Mouse (Mus musculus) liver, embryonic 11.5 days (tissue): ENCODE data around the gene Ints13. TPM values are rescaled to one million over a fixed set of nuclear protein-coding genes. Genes with fewer than 3 reads are reported as not detected.

Source experiments
- ATAC-seq: fragments of 200-750 bp; cut with Nextera tagmentation; replicated peaks from 2 replicates; pipeline ENCODE4 v1.8.0; 2017; ENCODE audit warnings: moderate number of reproducible peaks, mild to moderate bottlenecking, moderate TSS enrichment, moderate library complexity; ENCODE audit not compliant: low FRiP score
- DNase-seq: peaks from one replicate; pipeline ENCODE4 v3.0.0-alpha.2; 2017; ENCODE audit warnings: low spot score
- H3K27ac ChIP-seq: fragments of 300-500 bp; sonication (generic); 2 replicates; pipeline ENCODE4 v1.5.1; 2014; ENCODE audit warnings: mild to moderate bottlenecking, low read depth, low read length, control low read depth
- H3K27me3 ChIP-seq: fragments of 300-500 bp; sonication (generic); replicated peaks from 2 replicates; pipeline ENCODE4 v1.6.1; 2014; ENCODE audit warnings: low read length, mixed read lengths; ENCODE audit not compliant: control insufficient read depth, insufficient read depth
- H3K36me3 ChIP-seq: fragments of 300-500 bp; sonication (generic); 2 replicates; pipeline ENCODE4 v1.6.1; 2014; ENCODE audit warnings: mild to moderate bottlenecking, low read length, moderate library complexity, mixed read lengths; ENCODE audit not compliant: control insufficient read depth, insufficient read depth
- H3K4me1 ChIP-seq: fragments of 300-500 bp; sonication (generic); replicated peaks from 2 replicates; pipeline ENCODE4 v1.6.1; 2014; ENCODE audit warnings: low read length, mixed read lengths; ENCODE audit not compliant: control insufficient read depth, insufficient read depth
- H3K4me2 ChIP-seq: fragments of 300-500 bp; sonication (generic); 2 replicates; pipeline ENCODE4 v1.6.1; 2014; ENCODE audit warnings: mild to moderate bottlenecking, control low read depth, moderate library complexity
- H3K4me3 ChIP-seq: fragments of 300-500 bp; sonication (generic); 2 replicates; pipeline ENCODE4 v1.5.1; 2014; ENCODE audit warnings: low read depth, low read length, control low read depth
- H3K9ac ChIP-seq: fragments of 300-500 bp; sonication (generic); 2 replicates; pipeline ENCODE4 v1.6.1; 2014; ENCODE audit warnings: low read depth, low read length, control low read depth
- H3K9me3 ChIP-seq: fragments of 300-500 bp; sonication (generic); 2 replicates; pipeline ENCODE4 v1.6.1; 2016; ENCODE audit warnings: low read length, inconsistent platforms, mixed read lengths; ENCODE audit not compliant: control insufficient read depth
- WGBS: fragments of 180-500 bp; shearing (Covaris S2); extraction: QIAGEN DNeasy Blood & Tissue Kit; methylation state at CpG from one replicate; pipeline ENCODE4 v1.1.7; 2014; 5-methylcytosine and 5-hydroxymethylcytosine counted together
- polyA plus RNA-seq: library from polyadenylated mRNA; unstranded; fragments of >200 nt; fragmentation: Nextera tagmentation; extraction: Ambion mirVana; gene quantifications from 2 replicates; pipeline ENCODE4 v1.2.1, GENCODE M21; 2014

Ints13 gene
- polyA plus RNA-seq, 1 experiment from 2014 or later, result 69.9 TPM

GRCm38 (mm10) chr6:146602601-146603000 lies 25.0 kb upstream of the Ints13 start:
- no peak for DNase-seq
- Histone ChIP-seq H3K9me3 (no peaks in the 10 kb centered on the region), H3K4me2 (no peak overlapping the region), H3K27me3 (no peaks in the 10 kb centered on the region), H3K4me1 (no peaks in the 10 kb centered on the region), H3K27ac (no peak overlapping the region), H3K4me3 (no peak overlapping the region), H3K9ac (no peak overlapping the region), H3K36me3 (peaks cover 23% of the 10 kb centered on the region)
- 83% methylated on average over 4 of the region's 4 CpGs for WGBS
- ATAC-seq, result no peak

- H3K27ac ChIP-seq, result no peak overlapping the region
- H3K4me3 ChIP-seq, result no peak overlapping the region
- H3K27me3 ChIP-seq, result no peaks in the 10 kb centered on the region
- 95% methylated on average over 5 of the region's 5 CpGs for WGBS
- DNase-seq (no peak), ATAC-seq (no peak)
- H3K36me3 ChIP-seq, result peaks cover 34% of the 10 kb centered on the region
- H3K4me1 ChIP-seq, result no peaks in the 10 kb centered on the region; the same call in 1 of the 2 replicates
- H3K9me3 ChIP-seq, result no peaks in the 10 kb centered on the region
- no peak overlapping the region for H3K4me2 ChIP-seq
- no peak overlapping the region for H3K9ac ChIP-seq
These were observed 7.5 kb upstream of the Ints13 start for GRCm38 (mm10) chr6:146585134-146585533.

GRCm38 (mm10) chr6:146583366-146584046 lies 5.9 kb upstream of the Ints13 start:
- ATAC-seq, result no peak
- WGBS, result 91% methylated on average over 2 of the region's 2 CpGs
- no peak for DNase-seq

GRCm38 (mm10) chr6:146580381-146580926 lies 2.8 kb upstream of the Ints13 start:
- no peak for DNase-seq
- Histone ChIP-seq H3K4me2 (no peak overlapping the region; the same call in 1 of the 2 replicates), H3K27ac (no peak overlapping the region)

More at GRCm38 (mm10) chr6:146583366-146584046, 5.9 kb upstream of the Ints13 start:
- H3K27ac ChIP-seq, result no peak overlapping the region
- peaks cover 23% of the 10 kb centered on the region; the same call in 1 of the 2 replicates for H3K36me3 ChIP-seq
- H3K4me3 ChIP-seq, result no peak overlapping the region
- no peak overlapping the region for H3K9ac ChIP-seq
- H3K4me1 ChIP-seq, result peaks cover 2% of the 10 kb centered on the region; the same call in 1 of the 2 replicates
- H3K27me3 ChIP-seq, result no peaks in the 10 kb centered on the region
- H3K9me3 ChIP-seq, result no peaks in the 10 kb centered on the region
- no peak overlapping the region for H3K4me2 ChIP-seq

GRCm38 (mm10) chr6:146578586-146578985 lies 951 bp upstream of the Ints13 start:
- Histone ChIP-seq H3K27ac (peak overlapping the region; percentile 88), H3K9me3 (no peaks in the 10 kb centered on the region), H3K27me3 (no peaks in the 10 kb centered on the region), H3K4me2 (peak overlapping the region; percentile 70), H3K4me3 (peak overlapping the region; percentile 94), H3K36me3 (no peaks in the 10 kb centered on the region), H3K9ac (peak overlapping the region; percentile 95), H3K4me1 (peaks cover 17% of the 10 kb centered on the region)
- 9% methylated on average over 7 of the region's 7 CpGs for WGBS
- DNase-seq (no peak), ATAC-seq (no peak)

More at GRCm38 (mm10) chr6:146580381-146580926, 2.8 kb upstream of the Ints13 start:
- Histone ChIP-seq H3K27me3 (no peaks in the 10 kb centered on the region), H3K4me3 (no peak overlapping the region), H3K36me3 (peaks cover 5% of the 10 kb centered on the region; the same call in 1 of the 2 replicates), H3K9ac (no peak overlapping the region), H3K9me3 (no peaks in the 10 kb centered on the region), H3K4me1 (peaks cover 13% of the 10 kb centered on the region)
- 24% methylated on average over 2 of the region's 2 CpGs for WGBS
- no peak for ATAC-seq

GRCm38 (mm10) chr6:146578111-146578531 lies 486 bp upstream of the Ints13 start:
- H3K9me3 ChIP-seq, result no peaks in the 10 kb centered on the region
- peak overlapping the region; percentile 95 for H3K9ac ChIP-seq
- ATAC-seq (peak; percentile 61), DNase-seq (no peak)
- H3K27ac ChIP-seq, result peak overlapping the region; percentile 88
- H3K4me2 ChIP-seq, result peak overlapping the region; percentile 70
- H3K4me3 ChIP-seq, result peak overlapping the region; percentile 94
- WGBS, result under 1% methylated on average over 22 of the region's 22 CpGs
- H3K27me3 ChIP-seq, result no peaks in the 10 kb centered on the region
- H3K36me3 ChIP-seq, result no peaks in the 10 kb centered on the region
- H3K4me1 ChIP-seq, result peaks cover 17% of the 10 kb centered on the region

- peak within 1 kb of the TSS; percentile 95 for H3K9ac ChIP-seq
- no peaks in the 10 kb centered on the region for H3K36me3 ChIP-seq
- peak within 1 kb of the TSS; percentile 86 for H3K4me2 ChIP-seq
- peak within 1 kb of the TSS; percentile 88 for H3K27ac ChIP-seq
- WGBS, result under 1% methylated on average over 13 of the region's 13 CpGs
- peak within 1 kb of the TSS; percentile 94 for H3K4me3 ChIP-seq
- H3K9me3 ChIP-seq, result no peaks in the 10 kb centered on the region
- H3K4me1 ChIP-seq, result peaks cover 17% of the 10 kb centered on the region
- H3K27me3 ChIP-seq, result no peaks in the 10 kb centered on the region
- no peak for DNase-seq
- no peak for ATAC-seq
These were observed 732 bp downstream of the Ints13 start, which contains the start of gene Fgfr1op2 for GRCm38 (mm10) chr6:146576903-146577302. TSS of gene Fgfr1op2 (plus strand) at chr6:146577203.

GRCm38 (mm10) chr6:146572073-146572472 lies 5.6 kb downstream of the Ints13 start:
- no peaks in the 10 kb centered on the region; the same call in 1 of the 2 replicates for H3K36me3 ChIP-seq
- H3K27me3 ChIP-seq, result no peaks in the 10 kb centered on the region
- no peak for DNase-seq
- no peaks in the 10 kb centered on the region for H3K9me3 ChIP-seq
- ATAC-seq, result no peak
- no peak overlapping the region for H3K4me2 ChIP-seq
- H3K4me3 ChIP-seq, result no peak overlapping the region
- peaks cover 15% of the 10 kb centered on the region for H3K4me1 ChIP-seq
- no peak overlapping the region for H3K27ac ChIP-seq
- no peak overlapping the region for H3K9ac ChIP-seq
